Mouse (Mus musculus) thymus, adult 2 months (tissue): ENCODE measurements at regions not wholly inside any gene's neighbourhood (a gene's known extent, or its start where the extent isn't known, plus 50 kb on each side); places are given as distances from the start of the nearest gene placed in this dataset.

Experiments
- CTCF ChIP-seq: fragments of 200-500 bp; IDR thresholded peaks from 2 replicates; pipeline ENCODE4 v1.5.1; 2012; ENCODE audit warnings: mild to moderate bottlenecking, control low read depth, low read length, moderate library complexity, borderline replicate concordance; ENCODE audit not compliant: control insufficient read depth, poor library complexity, insufficient read depth; ENCODE audit errors: extremely low read depth
- POLR2A ChIP-seq: fragments of 200-500 bp; IDR thresholded peaks from 2 replicates; pipeline ENCODE4 v1.6.1; 2012; ENCODE audit warnings: mild to moderate bottlenecking, low read length, control low read depth, moderate library complexity; ENCODE audit not compliant: control insufficient read depth, poor library complexity, insufficient read depth; ENCODE audit errors: extremely low read depth

- no peak for TF ChIP-seq CTCF
- TF ChIP-seq POLR2A = no peak
These were observed 395.5 kb upstream of the Sphkap start for GRCm38 (mm10) chr1:83803345-83804041.
